Mouse (Mus musculus) cerebellum, adult 2 months (tissue): ENCODE results near the gene Ky.

ENCODE experiments used
- CTCF ChIP-seq: fragments of 200-500 bp; IDR thresholded peaks from 2 replicates; pipeline ENCODE4 v1.5.1; 2011; ENCODE audit warnings: low read depth, mild to moderate bottlenecking, control low read depth, low read length, moderate library complexity, borderline replicate concordance; ENCODE audit not compliant: insufficient read depth
- POLR2A ChIP-seq: fragments of 200-500 bp; IDR thresholded peaks from 2 replicates; pipeline ENCODE4 v1.6.1; 2011; ENCODE audit warnings: low read length, control low read depth, borderline replicate concordance; ENCODE audit not compliant: insufficient read depth

DNA sequence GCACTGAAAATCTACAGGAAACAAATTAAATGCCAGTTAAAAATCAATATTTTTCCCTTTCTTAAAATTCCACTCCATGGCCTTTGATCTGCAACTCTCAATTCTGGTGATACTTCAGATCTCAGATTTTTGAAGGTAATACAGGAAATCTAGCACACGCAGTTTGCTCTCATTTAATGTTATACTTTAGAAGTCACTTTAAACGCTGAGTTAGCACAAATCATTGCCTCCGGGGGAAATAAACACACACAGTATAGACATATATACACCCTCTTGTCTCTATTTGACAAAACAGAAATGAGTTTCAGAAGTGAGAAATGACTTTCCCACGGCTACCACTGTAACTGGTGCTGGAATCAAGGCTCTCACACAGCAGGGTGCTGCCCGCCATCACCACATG is 81.8 kb downstream of the Ky start:
- TF ChIP-seq CTCF = no peak
- TF ChIP-seq POLR2A = no peak
